Mouse (Mus musculus): ENCODE data around the gene Rps15. TPM values are rescaled to one million over a fixed set of nuclear protein-coding genes. Genes with fewer than 3 reads are reported as not detected.
A peak's percentile ranks its signal among the peaks of the same experiment; 100 is the strongest.

The Rps15 gene
- polyA plus RNA-seq, 1 experiment from 2014 or later = 741 TPM

DNA sequence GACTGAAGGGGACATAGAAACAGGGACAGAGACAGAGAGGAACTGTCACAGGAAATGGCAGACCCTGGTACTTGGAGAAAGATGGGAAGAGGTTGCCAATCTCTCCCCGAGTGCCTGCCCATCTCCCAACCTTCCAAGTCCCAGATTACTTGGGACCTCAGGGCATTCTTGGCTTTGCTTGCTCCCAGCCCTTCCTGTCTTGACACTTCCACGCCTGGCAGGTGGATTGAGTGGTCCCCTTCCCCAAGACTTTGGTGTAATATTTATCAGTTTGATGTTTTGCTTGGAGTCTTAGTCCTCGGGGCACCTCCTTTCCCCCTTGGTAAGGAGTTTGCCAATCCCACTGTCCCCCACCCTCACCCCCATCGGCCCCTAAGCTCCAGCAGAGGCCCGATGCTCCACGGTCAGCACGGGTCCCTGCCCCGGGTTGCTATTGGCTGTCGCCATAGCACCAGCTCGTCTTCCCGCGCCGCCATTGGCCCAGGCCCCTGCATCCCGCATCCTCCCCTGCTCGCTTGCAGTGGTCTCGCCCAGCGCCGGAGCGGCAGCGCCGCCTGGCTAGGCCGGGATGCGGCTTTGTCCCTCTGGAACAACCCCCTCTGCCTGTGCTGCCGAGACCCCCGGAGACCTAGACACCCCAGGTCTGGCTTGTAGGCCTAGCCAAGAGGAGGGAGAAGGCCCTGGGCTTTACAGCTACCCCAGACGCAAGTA, 6.5 kb downstream of the Rps15 start:
- TF ChIP-seq CTCF (IDR thresholded peaks at IDR 0.05) (peak; percentile 21), EP300 (IDR thresholded peaks at IDR 0.05) (no peak)
- DNase-seq (ENCODE audit: low spot score) (peak; percentile 30), ATAC-seq (no peak)
- Histone ChIP-seq H3K9ac (replicated peaks; ENCODE audit: low read depth) (no peak overlapping the region), H3K27me3 (replicated peaks; ENCODE audit: insufficient read depth, low read length) (peaks cover 33% of the 10 kb centered on the region), H3K9me3 (ENCODE audit: low read length) (no peaks in the 10 kb centered on the region), H3K4me1 (ENCODE audit: insufficient read depth, low read depth, low read length) (peaks cover 8% of the 10 kb centered on the region; the same call in 1 of the 2 replicates), H3K27ac (ENCODE audit: low read length) (no peak overlapping the region), H3K4me2 (replicated peaks; ENCODE audit: low read depth, low read length) (no peak overlapping the region), H3K36me3 (ENCODE audit: insufficient read depth, low read length) (peaks cover 7% of the 10 kb centered on the region; the same call in 1 of the 2 replicates), H3K4me3 (ENCODE audit: low read depth, low read length) (no peak overlapping the region)
- WGBS = 7% methylated on average over 26 of the region's 26 CpGs

DNA sequence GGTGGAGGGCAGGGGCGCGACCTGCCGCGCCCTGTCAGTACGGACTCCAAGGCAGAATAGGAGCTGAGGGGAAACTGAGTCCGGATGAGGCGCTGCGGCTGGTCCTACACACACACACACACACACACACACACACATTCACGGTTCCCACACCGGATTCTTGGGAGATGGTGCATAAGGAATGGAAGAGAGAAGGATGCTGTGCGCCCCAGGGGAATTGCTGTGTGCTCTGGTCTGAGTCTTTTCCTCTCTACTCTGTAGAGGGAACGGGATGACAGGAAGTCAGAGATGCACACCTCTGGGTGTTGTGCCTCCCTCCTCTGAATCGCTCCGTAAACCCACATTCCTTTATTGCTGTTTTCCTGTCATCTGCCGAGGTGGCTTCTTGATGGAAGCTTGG, 7.0 kb downstream of the Rps15 start:
- TF ChIP-seq CTCF (IDR thresholded peaks at IDR 0.05) = no peak
- no peak for TF ChIP-seq EP300 (IDR thresholded peaks at IDR 0.05)
- Histone ChIP-seq H3K27me3 (replicated peaks; ENCODE audit: insufficient read depth, low read length) (peaks cover 34% of the 10 kb centered on the region), H3K4me3 (ENCODE audit: low read depth, low read length) (no peak overlapping the region), H3K9me3 (ENCODE audit: low read length) (no peaks in the 10 kb centered on the region), H3K4me2 (replicated peaks; ENCODE audit: low read depth, low read length) (no peak overlapping the region), H3K4me1 (ENCODE audit: insufficient read depth, low read depth, low read length) (peaks cover 8% of the 10 kb centered on the region; the same call in 1 of the 2 replicates), H3K27ac (ENCODE audit: low read length) (no peak overlapping the region), H3K36me3 (ENCODE audit: insufficient read depth, low read length) (peaks cover 3% of the 10 kb centered on the region; the same call in 1 of the 2 replicates), H3K9ac (replicated peaks; ENCODE audit: low read depth) (no peak overlapping the region)
- DNase-seq (ENCODE audit: low spot score) (no peak), ATAC-seq (no peak)
- 11% methylated on average over 15 of the region's 15 CpGs for WGBS

DNA sequence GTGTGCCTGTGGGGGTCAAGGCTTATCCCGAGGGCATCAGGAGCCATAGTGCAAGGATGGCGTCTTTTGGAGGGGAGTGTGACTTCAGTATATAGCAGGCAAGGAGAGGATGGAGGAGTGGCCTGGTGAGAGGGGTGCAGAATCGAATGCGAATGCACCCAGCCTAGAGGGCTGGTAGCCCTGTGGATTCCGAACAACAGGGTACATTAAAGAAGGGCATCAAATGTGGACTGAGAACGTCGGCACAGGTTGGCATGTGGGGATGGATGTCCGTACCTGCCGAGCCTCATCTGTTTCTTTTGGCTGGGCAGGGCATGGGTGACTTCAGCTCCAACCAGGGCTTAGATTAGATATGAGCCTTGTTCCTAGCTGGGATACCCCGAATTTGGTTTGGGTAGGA, 7.6 kb downstream of the Rps15 start:
- WGBS = 59% methylated on average over 10 of the region's 10 CpGs
- DNase-seq (ENCODE audit: low spot score) (no peak), ATAC-seq (no peak)
- H3K36me3 ChIP-seq (ENCODE audit: insufficient read depth, low read length) = no peaks in the 10 kb centered on the region
- no peak overlapping the region for H3K27ac ChIP-seq (ENCODE audit: low read length)
- H3K9ac ChIP-seq (replicated peaks; ENCODE audit: low read depth) = no peak overlapping the region
- peaks cover 39% of the 10 kb centered on the region for H3K27me3 ChIP-seq (replicated peaks; ENCODE audit: insufficient read depth, low read length)
- TF ChIP-seq CTCF (IDR thresholded peaks at IDR 0.05) (no peak), EP300 (IDR thresholded peaks at IDR 0.05) (no peak)
- peaks cover 8% of the 10 kb centered on the region; the same call in 1 of the 2 replicates for H3K4me1 ChIP-seq (ENCODE audit: insufficient read depth, low read depth, low read length)
- H3K4me3 ChIP-seq (ENCODE audit: low read depth, low read length) = no peak overlapping the region
- no peak overlapping the region for H3K4me2 ChIP-seq (replicated peaks; ENCODE audit: low read depth, low read length)
- no peaks in the 10 kb centered on the region for H3K9me3 ChIP-seq (ENCODE audit: low read length)

DNA sequence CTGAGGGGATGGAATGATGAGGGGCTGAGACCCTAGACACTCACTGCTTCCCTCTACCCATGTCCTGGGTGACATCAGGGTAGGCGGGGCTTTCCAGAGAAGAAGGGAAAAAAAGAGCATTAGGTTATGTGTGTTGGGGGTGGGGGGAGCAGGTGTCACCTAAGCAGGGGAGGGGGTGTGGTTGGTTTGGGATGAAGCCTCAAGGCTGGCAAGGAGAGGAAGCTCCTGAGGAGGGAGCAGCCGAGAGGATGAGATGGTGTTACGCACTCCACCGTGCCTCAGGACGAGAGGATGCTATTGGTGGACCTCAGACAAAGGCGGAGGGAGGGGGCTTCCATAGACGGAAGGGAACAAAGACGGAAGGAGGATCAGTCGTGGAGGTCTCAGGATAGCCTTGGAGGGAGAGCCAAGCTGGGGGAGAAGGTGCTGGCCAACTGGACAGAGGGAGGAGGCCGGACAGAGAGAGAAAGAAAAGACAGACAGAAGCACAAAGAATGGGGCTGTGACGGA, 8.5 kb downstream of the Rps15 start:
- no peak overlapping the region for H3K27ac ChIP-seq (ENCODE audit: low read length)
- no peaks in the 10 kb centered on the region for H3K36me3 ChIP-seq (ENCODE audit: insufficient read depth, low read length)
- H3K4me3 ChIP-seq (ENCODE audit: low read depth, low read length) = no peak overlapping the region
- TF ChIP-seq EP300 (IDR thresholded peaks at IDR 0.05) (no peak), CTCF (IDR thresholded peaks at IDR 0.05) (no peak)
- peaks cover 41% of the 10 kb centered on the region for H3K27me3 ChIP-seq (replicated peaks; ENCODE audit: insufficient read depth, low read length)
- H3K9ac ChIP-seq (replicated peaks; ENCODE audit: low read depth) = no peak overlapping the region
- ATAC-seq = no peak
- no peak for DNase-seq (ENCODE audit: low spot score)
- WGBS = 37% methylated on average over 11 of the region's 11 CpGs
- H3K9me3 ChIP-seq (ENCODE audit: low read length) = no peaks in the 10 kb centered on the region
- H3K4me1 ChIP-seq (ENCODE audit: insufficient read depth, low read depth, low read length) = peaks cover 8% of the 10 kb centered on the region; the same call in 1 of the 2 replicates
- H3K4me2 ChIP-seq (replicated peaks; ENCODE audit: low read depth, low read length) = no peak overlapping the region

GRCm38 (mm10) chr10:80301256-80302081, 9.2 kb downstream of the Rps15 start:
- no peaks in the 10 kb centered on the region for H3K36me3 ChIP-seq (ENCODE audit: insufficient read depth, low read length)
- H3K27me3 ChIP-seq (replicated peaks; ENCODE audit: insufficient read depth, low read length) = peaks cover 41% of the 10 kb centered on the region
- WGBS = 77% methylated on average over 10 of the region's 10 CpGs
- H3K9ac ChIP-seq (replicated peaks; ENCODE audit: low read depth) = no peak overlapping the region
- no peak overlapping the region for H3K4me2 ChIP-seq (replicated peaks; ENCODE audit: low read depth, low read length)
- no peaks in the 10 kb centered on the region for H3K9me3 ChIP-seq (ENCODE audit: low read length)
- H3K4me1 ChIP-seq (ENCODE audit: insufficient read depth, low read depth, low read length) = peaks cover 5% of the 10 kb centered on the region; the same call in 1 of the 2 replicates
- peak overlapping the region; percentile 51; the same call in 1 of the 2 replicates for H3K27ac ChIP-seq (ENCODE audit: low read length)
- TF ChIP-seq EP300 (IDR thresholded peaks at IDR 0.05) (no peak), CTCF (IDR thresholded peaks at IDR 0.05) (no peak)
- DNase-seq (ENCODE audit: low spot score) (peak; percentile 4), ATAC-seq (no peak)
- H3K4me3 ChIP-seq (ENCODE audit: low read depth, low read length) = no peak overlapping the region

DNA sequence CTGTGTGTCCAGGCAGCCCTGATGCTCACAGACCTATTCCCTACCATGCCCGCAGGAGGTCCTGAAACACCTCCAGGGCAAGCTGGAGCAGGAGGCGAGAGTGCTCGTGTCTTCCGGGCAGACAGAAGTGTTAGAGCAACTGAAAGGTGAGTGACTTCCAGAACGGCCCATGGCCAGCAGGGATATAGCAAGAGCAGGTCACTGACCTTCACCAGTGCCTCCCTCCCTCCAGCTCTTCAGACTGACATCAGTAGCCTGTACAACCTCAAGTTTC, 9.8 kb downstream of the Rps15 start:
- Histone ChIP-seq H3K27ac (ENCODE audit: low read length) (peak overlapping the region; percentile 51; the same call in 1 of the 2 replicates), H3K4me1 (ENCODE audit: insufficient read depth, low read depth, low read length) (peaks cover 5% of the 10 kb centered on the region; the same call in 1 of the 2 replicates), H3K4me2 (replicated peaks; ENCODE audit: low read depth, low read length) (0 out of 2 replicates have a peak overlapping the region, but pooled peaks have one; percentile 14), H3K9ac (replicated peaks; ENCODE audit: low read depth) (no peak overlapping the region), H3K27me3 (replicated peaks; ENCODE audit: insufficient read depth, low read length) (peaks cover 41% of the 10 kb centered on the region), H3K9me3 (ENCODE audit: low read length) (no peaks in the 10 kb centered on the region), H3K36me3 (ENCODE audit: insufficient read depth, low read length) (no peaks in the 10 kb centered on the region), H3K4me3 (ENCODE audit: low read depth, low read length) (no peak overlapping the region)
- 36% methylated on average over 5 of the region's 5 CpGs for WGBS
- no peak for ATAC-seq
- no peak for DNase-seq (ENCODE audit: low spot score)
- TF ChIP-seq EP300 (IDR thresholded peaks at IDR 0.05) = no peak
- no peak for TF ChIP-seq CTCF (IDR thresholded peaks at IDR 0.05)
